Mouse (Mus musculus) embryonic facial prominence, embryonic 11.5 days (tissue): Measurements from ENCODE around the gene Tdo2. TPM values are rescaled to one million over a fixed set of nuclear protein-coding genes. Genes with fewer than 3 reads are reported as not detected.

Source experiments
- polyA plus RNA-seq: library from polyadenylated mRNA; unstranded; fragments of >200 nt; fragmentation: Nextera tagmentation; extraction: Ambion mirVana; gene quantifications from 2 replicates; pipeline ENCODE4 v1.2.1, GENCODE M21; 2014

Gene Tdo2
- polyA plus RNA-seq, 1 experiment from 2014 or later: 0.15 TPM

Other genes with a start within 250 kb of the Tdo2 start
- 6.3 and 6.4 TPM in 2 replicates for gene Ctso, start 43.6 kb downstream of the Tdo2 start, polyA plus RNA-seq
- not detected in 2 replicates for gene Asic5, start 6.1 kb upstream of the Tdo2 start, polyA plus RNA-seq
- 6.4 and 8.1 TPM in 2 replicates for gene Gucy1b1, start 98.5 kb upstream of the Tdo2 start, polyA plus RNA-seq
- gene Gucy1a1, start 169.6 kb upstream of the Tdo2 start, polyA plus RNA-seq: 3.0 and 3.6 TPM in 2 replicates